Mouse (Mus musculus) ovary, adult 18-20 months (tissue): ENCODE data around the gene Nup214.

ENCODE experiments used
- DNase-seq: peaks from one replicate; pipeline ENCODE4 v3.0.0; 2022; ENCODE audit warnings: low spot score, mixed read lengths

Gene Nup214

DNA sequence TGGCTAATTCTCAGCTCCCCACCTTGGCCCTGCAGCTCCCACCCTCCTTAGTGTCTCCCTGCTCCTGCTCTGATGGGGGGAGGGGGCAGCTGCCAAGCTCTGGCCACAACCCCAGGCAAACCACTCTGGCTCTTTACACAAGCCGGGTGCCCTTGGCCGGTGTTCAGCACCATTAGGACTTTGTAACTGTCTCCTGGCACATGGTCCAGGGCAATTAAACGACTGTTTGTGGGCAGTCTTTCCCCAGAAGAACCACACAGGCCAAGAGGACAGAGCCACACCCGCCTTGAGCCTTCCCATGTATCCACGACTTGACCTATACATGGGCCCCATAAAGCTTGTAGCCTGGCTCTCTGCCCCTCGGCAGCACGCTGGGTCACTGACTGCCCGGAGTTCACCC is 100.2 kb downstream of the Nup214 start:
- peak; percentile 53 for DNase-seq

DNA sequence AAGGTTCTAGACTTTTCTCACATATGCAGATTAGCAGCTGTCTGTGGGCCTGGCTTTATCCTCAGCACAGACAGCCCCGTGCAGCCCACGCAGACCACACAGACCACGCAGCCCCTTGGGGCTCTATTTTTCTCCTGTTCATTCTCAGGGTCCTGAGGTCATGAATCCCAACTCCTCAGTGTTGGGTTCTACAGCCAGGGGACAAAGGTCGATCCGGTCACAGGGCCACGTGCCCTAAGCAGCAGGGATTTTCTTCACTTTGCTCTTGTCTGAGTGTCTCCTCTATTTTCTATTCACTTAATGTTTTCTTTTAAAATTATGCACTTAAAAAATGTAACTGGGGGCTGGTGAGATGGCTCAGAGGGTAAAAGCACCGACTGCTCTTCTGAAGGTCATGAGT is 101.1 kb downstream of the Nup214 start:
- no peak for DNase-seq

GRCm38 (mm10) chr2:32077744-32078143 is 103.5 kb downstream of the Nup214 start:
- DNase-seq = no peak

DNA sequence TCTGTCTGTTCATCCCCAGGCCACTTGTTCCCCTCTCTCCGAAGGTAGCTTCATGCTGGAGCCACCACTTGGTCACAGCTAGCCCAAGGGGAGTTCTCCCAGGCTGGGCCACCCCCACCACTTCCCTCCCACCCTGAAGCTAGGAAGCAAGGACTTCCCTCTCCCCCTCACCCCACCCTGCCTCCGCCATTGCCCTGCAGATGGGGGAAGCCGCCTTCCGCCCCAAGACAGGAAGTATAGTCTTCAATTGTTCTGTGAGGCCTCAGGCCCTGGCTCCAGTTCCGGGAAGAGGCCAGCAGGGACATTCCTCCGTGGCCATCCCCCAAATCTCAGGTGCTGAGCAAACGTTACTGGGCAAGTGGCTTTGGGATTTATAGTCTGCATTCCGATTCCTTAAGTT is 104.3 kb downstream of the Nup214 start:
- DNase-seq = no peak

GRCm38 (mm10) chr2:32079191-32079725 is 105.0 kb downstream of the Nup214 start:
- peak; percentile 61 for DNase-seq

DNA sequence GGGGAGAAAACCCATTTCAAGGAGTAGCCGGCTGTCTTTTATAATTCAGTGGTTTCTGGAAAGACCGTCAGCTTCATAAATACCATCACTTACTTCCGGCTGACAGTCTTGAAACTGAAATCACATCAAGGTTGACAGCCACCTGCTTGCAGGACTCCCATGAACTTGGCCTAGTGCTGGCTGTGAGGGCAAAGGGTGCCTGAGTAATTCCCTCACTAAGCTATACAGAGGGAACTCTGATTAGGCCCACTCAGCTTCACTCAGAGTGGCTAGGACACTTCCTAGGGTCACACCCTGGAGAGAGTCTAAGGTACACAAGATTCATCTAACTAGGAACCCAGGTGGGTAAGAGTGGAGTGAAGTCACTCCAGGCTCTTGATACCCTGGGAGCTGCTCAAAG is 106.4 kb downstream of the Nup214 start:
- no peak for DNase-seq

- DNase-seq = no peak
These were observed 107.2 kb downstream of the Nup214 start for GRCm38 (mm10) chr2:32081296-32081929.

DNA sequence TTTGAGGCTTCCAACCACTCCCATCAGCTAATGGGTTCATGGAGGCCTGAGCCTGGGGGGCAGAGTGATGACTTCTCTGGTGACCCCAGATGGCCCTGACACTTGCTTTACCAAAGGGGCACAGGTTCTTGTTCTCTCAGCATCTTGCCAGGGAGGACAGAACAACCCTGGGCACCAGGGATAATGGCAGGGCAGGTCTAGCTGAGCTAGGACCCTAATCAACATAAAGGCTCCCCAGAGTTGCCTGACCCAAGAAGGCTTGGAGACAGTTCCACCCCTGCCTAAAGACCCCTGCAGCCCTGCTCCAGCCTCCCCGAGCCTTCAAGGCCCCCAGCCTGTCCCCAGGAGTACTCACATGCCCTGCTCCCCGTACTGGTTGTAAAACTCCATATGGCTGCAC is 108.0 kb downstream of the Nup214 start:
- DNase-seq = no peak

GRCm38 (mm10) chr2:32083159-32084011 is 109.1 kb downstream of the Nup214 start:
- peak; percentile 28 for DNase-seq

- no peak for DNase-seq
These were observed 110.1 kb downstream of the Nup214 start, which contains the start of gene Fam78a for GRCm38 (mm10) chr2:32084111-32084871. Gene Fam78a (minus strand): TSS chr2:32084857.

GRCm38 (mm10) chr2:32084872-32085199 is 110.6 kb downstream of the Nup214 start:
- DNase-seq = no peak

DNA sequence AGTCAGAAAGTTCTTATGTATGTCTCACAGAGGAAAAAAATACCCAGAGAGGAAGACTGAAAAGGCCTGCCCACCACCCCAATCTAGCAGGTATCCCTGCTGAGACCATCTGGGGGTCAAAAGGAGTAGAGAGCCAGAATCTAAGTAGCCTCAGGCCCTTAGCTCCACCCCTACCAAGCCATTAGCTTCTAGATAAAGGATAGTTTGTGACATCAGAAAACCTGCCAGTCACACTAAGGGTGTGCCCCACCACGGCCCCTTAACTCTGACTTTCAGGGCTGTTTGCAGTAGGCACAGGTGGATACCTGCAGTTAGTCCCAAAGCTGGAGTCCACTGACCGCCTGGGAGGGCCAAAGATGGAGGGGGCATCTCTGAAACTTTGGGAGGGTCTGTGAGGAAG is 111.0 kb downstream of the Nup214 start:
- DNase-seq = no peak

GRCm38 (mm10) chr2:32087606-32088005 is 113.4 kb downstream of the Nup214 start:
- no peak for DNase-seq

DNA sequence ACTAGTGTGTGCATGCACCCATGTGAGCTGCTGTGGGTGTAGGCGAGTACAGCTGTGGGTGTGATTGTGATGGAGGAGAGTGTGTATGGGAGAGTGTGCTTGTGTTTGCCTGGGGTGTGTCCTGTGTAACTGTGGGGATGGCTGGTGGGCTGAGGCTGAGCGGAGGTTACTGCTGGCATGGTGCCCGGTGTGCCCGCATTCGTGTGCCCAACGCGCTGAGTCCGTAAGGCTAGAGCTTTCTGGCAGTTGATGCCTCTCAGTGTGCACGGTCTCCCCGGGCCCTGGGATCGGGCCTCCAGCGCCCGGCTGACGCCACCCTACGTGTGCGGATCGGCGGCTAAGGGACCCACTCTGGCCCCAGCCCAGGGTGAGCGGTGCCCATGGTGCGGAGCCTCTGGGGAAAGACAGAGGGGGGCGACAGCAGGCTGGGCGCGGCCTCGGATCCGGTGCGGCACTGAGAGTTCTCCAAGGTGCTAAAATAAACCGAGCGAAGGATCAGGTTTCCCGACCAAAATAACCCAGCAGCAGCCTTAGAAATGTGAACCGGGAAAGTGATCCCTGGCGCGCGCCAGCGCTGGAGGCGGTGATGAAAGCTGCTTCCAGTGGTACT is 114.2 kb downstream of the Nup214 start:
- DNase-seq = no peak

GRCm38 (mm10) chr2:32089606-32090005 is 115.4 kb downstream of the Nup214 start:
- DNase-seq = no peak

- no peak for DNase-seq
These were observed 115.9 kb downstream of the Nup214 start for GRCm38 (mm10) chr2:32090145-32090544.

- DNase-seq = no peak
These were observed 117.7 kb downstream of the Nup214 start for GRCm38 (mm10) chr2:32091956-32092355.

DNA sequence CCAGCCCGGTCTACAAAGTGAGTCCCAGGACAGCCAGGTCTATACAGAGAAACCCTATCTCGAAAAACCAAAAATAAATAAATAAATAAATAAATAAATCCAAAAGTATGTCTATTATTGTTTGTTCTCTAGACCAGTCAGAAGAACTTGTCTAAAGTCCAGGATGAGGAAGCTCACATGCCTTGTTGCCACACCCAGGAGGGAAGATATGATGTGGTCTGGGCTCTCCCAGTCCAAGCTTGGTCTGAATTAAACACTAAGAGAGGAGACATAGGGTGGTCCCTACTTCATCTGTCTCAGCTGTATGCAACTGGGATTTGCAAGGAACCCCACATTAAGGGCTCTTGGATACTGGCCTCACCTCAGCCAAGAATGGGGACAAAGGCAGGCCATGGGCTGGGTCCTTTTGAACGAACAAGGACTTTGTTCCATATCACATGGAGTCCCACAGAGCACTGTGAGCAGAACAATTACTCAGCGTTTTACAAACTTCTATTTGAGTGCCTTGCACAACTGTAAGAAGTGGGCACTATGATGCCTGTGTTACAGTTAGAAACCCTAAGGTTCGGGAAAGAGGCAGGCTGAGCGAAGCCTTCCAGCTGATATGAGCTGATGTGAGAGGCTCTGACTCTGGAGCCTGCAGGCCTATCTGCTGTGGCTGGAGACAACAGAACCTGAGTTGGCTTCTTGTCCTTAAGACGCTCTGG is 119.9 kb downstream of the Nup214 start:
- no peak for DNase-seq

DNA sequence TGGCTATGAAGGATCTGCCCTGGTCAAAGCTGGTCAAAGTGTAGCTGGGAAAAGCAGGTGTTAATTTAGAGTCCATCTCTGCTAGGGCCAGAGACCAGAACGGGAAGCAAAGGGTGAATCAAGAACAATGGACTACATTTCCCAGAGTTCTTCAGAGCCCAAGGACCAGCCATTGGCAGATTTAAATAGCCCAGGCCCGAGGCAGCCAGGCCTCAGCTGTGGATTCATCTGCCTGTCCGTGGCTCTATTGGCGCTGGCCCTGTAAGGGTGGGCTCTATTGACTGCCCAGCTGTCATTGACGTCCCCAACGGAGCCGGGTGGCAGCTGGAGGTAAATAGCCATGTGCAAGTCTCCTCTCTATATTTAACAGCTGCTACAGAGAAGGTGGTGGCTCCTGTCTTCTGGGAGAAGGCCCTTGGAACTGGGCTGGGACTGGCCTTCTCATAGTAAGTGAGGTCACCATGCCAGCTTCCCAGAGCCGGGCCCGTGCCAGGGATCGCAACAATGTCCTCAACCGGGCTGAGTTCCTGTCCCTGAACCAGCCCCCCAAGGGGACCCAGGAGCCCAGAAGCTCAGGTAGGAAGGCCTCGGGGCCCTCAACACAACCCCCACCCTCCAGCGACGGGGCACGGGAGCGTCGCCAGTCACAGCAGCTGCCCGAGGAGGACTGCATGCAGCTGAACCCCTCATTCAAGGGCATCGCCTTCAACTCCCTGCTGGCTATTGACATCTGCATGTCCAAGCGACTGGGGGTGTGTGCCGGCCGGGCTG is 121.3 kb downstream of the Nup214 start, which contains the start of gene Plpp7:
TSS of gene Plpp7 (plus strand) at position 178 of the 771 bp plus-strand sequence.
- peak; percentile 57 for DNase-seq

DNA sequence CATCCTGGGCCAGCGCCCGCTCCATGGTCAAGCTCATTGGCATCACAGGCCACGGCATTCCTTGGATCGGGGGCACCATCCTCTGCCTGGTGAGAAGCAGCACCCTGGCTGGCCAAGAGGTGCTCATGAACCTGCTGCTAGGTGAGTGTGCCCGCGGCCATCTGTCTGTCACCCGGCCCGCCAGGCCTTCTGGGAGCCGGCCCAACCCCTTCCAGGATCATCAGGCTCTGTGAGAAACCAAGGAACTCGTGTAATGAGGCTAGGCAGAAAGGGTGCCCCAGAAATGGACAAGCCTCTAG is 121.8 kb downstream of the Nup214 start:
- DNase-seq = no peak

- no peak for DNase-seq
These were observed 128.7 kb downstream of the Nup214 start for GRCm38 (mm10) chr2:32102944-32103343.
